Mouse (Mus musculus): ENCODE measurements around the gene Muc4. TPM values are rescaled to one million over a fixed set of nuclear protein-coding genes. Genes with fewer than 3 reads are reported as not detected.

The Muc4 gene
- polyA plus RNA-seq, 1 experiment from 2014 or later: not detected

DNA sequence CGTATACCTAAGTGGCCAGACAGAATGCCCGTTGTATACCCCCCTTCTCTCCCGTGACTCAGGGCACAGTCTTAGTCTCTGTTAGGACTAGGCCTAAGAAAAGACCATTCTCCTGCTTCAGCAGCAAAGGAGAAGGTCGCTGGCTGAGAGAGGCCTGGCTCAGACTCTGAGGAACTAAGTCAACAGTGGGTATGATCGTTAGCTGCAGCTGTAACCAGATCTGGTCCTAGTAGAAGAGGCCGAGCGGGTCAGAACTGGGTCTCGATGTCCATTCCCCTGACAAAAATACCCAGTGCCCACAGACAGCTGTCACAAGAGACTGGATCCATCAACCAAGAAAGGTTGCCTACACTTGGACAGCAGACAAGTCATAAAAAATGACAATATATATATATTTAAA, 87.8 kb downstream of the Muc4 start:
- Histone ChIP-seq H3K36me3 (peaks cover 51% of the 10 kb centered on the region), H3K27ac (0 out of 2 replicates have a peak overlapping the region, but pooled peaks have one; percentile 81), H3K9ac (no peak overlapping the region), H3K4me2 (no peak overlapping the region), H3K27me3 (no peaks in the 10 kb centered on the region), H3K4me1 (replicated peaks) (peaks cover 32% of the 10 kb centered on the region), H3K9me3 (replicated peaks) (no peaks in the 10 kb centered on the region), H3K4me3 (no peak overlapping the region)
- ATAC-seq (replicated peaks; ENCODE audit: insufficient number of reproducible peaks, insufficient read depth, low FRiP score, low read depth): no peak
- WGBS: 89% methylated on average over 8 of the region's 8 CpGs

DNA sequence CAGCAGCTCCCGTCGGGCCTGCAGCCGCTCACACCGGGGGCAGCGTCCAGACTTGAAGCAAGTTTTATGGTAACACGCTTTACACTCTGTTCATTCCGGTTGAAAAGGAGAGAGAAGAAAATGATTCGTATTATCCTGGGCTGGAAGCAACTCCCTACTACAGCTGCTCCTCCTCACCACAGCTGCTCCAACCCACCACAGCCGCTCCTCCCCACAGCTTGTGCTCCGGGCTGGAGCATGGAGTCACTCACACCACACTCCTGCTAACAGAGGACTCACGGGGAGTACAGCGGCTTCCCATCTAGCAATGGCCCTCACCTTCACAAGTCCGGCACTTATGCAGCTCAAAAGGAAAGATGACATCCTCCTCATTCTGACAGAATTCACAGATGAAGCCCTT, 88.4 kb downstream of the Muc4 start:
- 82% methylated on average over 13 of the region's 13 CpGs for WGBS
- H3K4me1 ChIP-seq (replicated peaks): peaks cover 32% of the 10 kb centered on the region
- no peak overlapping the region for H3K4me3 ChIP-seq
- no peak overlapping the region for H3K4me2 ChIP-seq
- no peaks in the 10 kb centered on the region for H3K9me3 ChIP-seq (replicated peaks)
- H3K36me3 ChIP-seq: peaks cover 54% of the 10 kb centered on the region
- ATAC-seq (replicated peaks; ENCODE audit: insufficient number of reproducible peaks, insufficient read depth, low FRiP score, low read depth): no peak
- no peak overlapping the region for H3K9ac ChIP-seq
- H3K27me3 ChIP-seq: no peaks in the 10 kb centered on the region
- H3K27ac ChIP-seq: no peak overlapping the region

DNA sequence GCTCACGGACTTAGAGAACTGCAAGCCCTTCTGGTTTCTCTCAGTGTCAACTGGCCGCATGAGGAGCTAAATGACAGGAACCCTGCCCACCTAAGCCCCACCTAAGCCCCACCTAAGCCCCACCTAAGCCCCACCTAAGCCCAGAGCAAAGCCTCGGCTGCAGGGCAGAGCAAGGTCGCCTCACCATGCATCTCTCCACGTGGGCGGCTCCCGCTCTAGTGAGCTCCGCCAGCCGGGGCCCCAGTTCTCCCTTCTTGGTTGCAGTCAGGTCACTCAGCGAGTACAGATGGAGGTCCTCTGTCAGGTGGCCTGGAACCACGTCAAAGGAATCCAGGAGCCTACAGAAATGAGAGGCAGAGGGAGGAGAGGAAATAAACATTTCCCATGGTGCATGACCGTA, 89.7 kb downstream of the Muc4 start:
- no peak overlapping the region for H3K4me2 ChIP-seq
- no peak overlapping the region for H3K9ac ChIP-seq
- ATAC-seq (replicated peaks; ENCODE audit: insufficient number of reproducible peaks, insufficient read depth, low FRiP score, low read depth): no peak
- no peaks in the 10 kb centered on the region for H3K9me3 ChIP-seq (replicated peaks)
- H3K27ac ChIP-seq: no peak overlapping the region
- no peaks in the 10 kb centered on the region for H3K27me3 ChIP-seq
- 45% methylated on average over 12 of the region's 12 CpGs for WGBS
- H3K36me3 ChIP-seq: peaks cover 61% of the 10 kb centered on the region
- no peak overlapping the region for H3K4me3 ChIP-seq
- H3K4me1 ChIP-seq (replicated peaks): peaks cover 32% of the 10 kb centered on the region

DNA sequence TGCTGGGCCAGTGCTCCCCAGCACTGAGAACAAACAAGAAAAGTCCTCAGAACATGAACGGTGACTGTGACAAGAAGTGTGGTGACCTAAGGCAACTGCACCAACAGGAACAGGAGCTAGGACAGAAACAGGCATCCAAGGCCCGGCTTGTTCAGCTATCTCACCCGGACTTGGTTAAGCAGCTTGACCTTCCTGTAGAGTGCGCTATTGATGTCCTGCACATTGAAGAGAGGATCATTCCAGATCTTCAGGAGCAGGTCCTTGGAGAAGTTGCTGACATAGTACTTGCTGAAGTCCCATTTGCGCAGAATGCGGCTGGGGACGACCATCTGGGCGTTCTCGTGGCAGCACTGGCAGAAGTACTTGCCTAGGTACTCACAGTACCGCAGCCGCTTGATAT, 90.8 kb downstream of the Muc4 start:
- H3K4me3 ChIP-seq: no peak overlapping the region
- H3K36me3 ChIP-seq: peaks cover 61% of the 10 kb centered on the region
- ATAC-seq (replicated peaks; ENCODE audit: insufficient number of reproducible peaks, insufficient read depth, low FRiP score, low read depth): no peak
- H3K27ac ChIP-seq: no peak overlapping the region
- H3K9me3 ChIP-seq (replicated peaks): no peaks in the 10 kb centered on the region
- H3K4me1 ChIP-seq (replicated peaks): peaks cover 25% of the 10 kb centered on the region
- no peak overlapping the region for H3K4me2 ChIP-seq
- 91% methylated on average over 11 of the region's 11 CpGs for WGBS
- no peaks in the 10 kb centered on the region for H3K27me3 ChIP-seq
- no peak overlapping the region for H3K9ac ChIP-seq

DNA sequence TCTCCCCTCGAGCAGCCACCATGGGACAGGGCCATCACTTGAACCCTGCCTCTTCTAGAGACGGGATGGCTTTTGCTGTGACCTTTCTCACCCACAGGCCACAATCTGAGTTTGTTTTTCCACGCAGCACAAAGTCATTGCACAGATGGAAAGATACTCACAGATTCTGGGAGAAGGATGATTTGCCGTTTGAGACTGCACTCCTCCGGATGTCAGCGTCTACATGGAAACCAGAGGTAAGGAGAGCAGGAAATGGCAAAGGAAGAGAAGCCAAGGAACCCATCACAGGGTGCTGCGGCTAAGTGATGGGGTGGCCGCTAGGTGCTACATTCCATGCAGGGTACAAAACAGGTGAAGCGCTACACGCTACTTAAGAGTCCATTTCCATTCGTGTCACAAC, 93.4 kb downstream of the Muc4 start:
- no peak overlapping the region for H3K4me3 ChIP-seq
- H3K4me2 ChIP-seq: no peak overlapping the region
- no peak overlapping the region for H3K9ac ChIP-seq
- no peaks in the 10 kb centered on the region for H3K27me3 ChIP-seq
- peaks cover 58% of the 10 kb centered on the region for H3K36me3 ChIP-seq
- H3K27ac ChIP-seq: no peak overlapping the region
- 82% methylated on average over 11 of the region's 11 CpGs for WGBS
- H3K9me3 ChIP-seq (replicated peaks): no peaks in the 10 kb centered on the region
- H3K4me1 ChIP-seq (replicated peaks): peaks cover 6% of the 10 kb centered on the region; the same call in 1 of the 2 replicates
- no peak for ATAC-seq (replicated peaks; ENCODE audit: insufficient number of reproducible peaks, insufficient read depth, low FRiP score, low read depth)

DNA sequence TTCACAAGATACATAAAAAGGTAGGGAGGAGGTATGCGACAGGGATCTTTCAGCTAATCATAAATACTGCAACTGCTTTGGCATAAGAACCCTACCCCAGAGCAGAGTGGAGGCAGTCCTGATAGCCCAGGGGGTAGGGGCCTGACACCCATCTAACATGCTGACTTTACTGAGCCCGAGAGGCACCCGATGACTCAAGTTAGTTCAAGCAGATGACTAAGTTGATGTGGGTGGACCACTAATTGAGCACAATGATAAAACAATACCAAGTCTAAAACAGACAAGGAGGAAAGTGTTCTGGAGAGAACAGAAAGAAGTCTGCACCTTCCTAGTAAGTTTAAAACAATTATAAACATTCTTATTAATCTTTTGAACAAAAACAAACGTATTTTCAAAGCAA, 95.8 kb downstream of the Muc4 start:
- no peak overlapping the region for H3K4me2 ChIP-seq
- H3K4me1 ChIP-seq (replicated peaks): no peaks in the 10 kb centered on the region
- no peaks in the 10 kb centered on the region for H3K9me3 ChIP-seq (replicated peaks)
- H3K4me3 ChIP-seq: no peak overlapping the region
- H3K27me3 ChIP-seq: no peaks in the 10 kb centered on the region
- H3K9ac ChIP-seq: no peak overlapping the region
- ATAC-seq (replicated peaks; ENCODE audit: insufficient number of reproducible peaks, insufficient read depth, low FRiP score, low read depth): no peak
- peaks cover 53% of the 10 kb centered on the region for H3K36me3 ChIP-seq
- H3K27ac ChIP-seq: no peak overlapping the region
- WGBS: 89% methylated on average over 4 of the region's 4 CpGs

Other genes starting within 250 kb of the Muc4 start
- gene Slc51a, start 248.0 kb upstream of the Muc4 start, polyA plus RNA-seq (2015; fragmentation: Nextera tagmentation; extraction: Ambion mirVana): 0.49 and 0.77 TPM in 2 replicates
- not detected in 2 replicates for gene Zdhhc19, start 239.6 kb upstream of the Muc4 start, polyA plus RNA-seq (2015; fragmentation: Nextera tagmentation; extraction: Ambion mirVana)
- gene Tfrc, start 127.0 kb upstream of the Muc4 start, polyA plus RNA-seq (2015; fragmentation: Nextera tagmentation; extraction: Ambion mirVana): 34.5 and 34.8 TPM in 2 replicates
- gene Tnk2, start 92.0 kb upstream of the Muc4 start, polyA plus RNA-seq (2015; fragmentation: Nextera tagmentation; extraction: Ambion mirVana): 6.9 and 9.5 TPM in 2 replicates
- 0.11 TPM in 1 of 2 replicates, not detected in the other for gene Muc20, start 61.5 kb downstream of the Muc4 start, polyA plus RNA-seq (2015; fragmentation: Nextera tagmentation; extraction: Ambion mirVana)
- gene Smbd1, start 74.6 kb downstream of the Muc4 start, polyA plus RNA-seq (2015; fragmentation: Nextera tagmentation; extraction: Ambion mirVana): not detected in 2 replicates
- 101 and 125 TPM in 2 replicates for gene Fyttd1, start 141.6 kb downstream of the Muc4 start, polyA plus RNA-seq (2015; fragmentation: Nextera tagmentation; extraction: Ambion mirVana)
- 27.0 and 34.0 TPM in 2 replicates for gene Rubcn, start 141.9 kb downstream of the Muc4 start, polyA plus RNA-seq (2015; fragmentation: Nextera tagmentation; extraction: Ambion mirVana)
- gene Lrch3, start 178.2 kb downstream of the Muc4 start, polyA plus RNA-seq (2015; fragmentation: Nextera tagmentation; extraction: Ambion mirVana): 15.0 and 15.8 TPM in 2 replicates